Mouse (Mus musculus) layer of hippocampus, adult 2 months (tissue): ENCODE measurements around the gene Sel1l3. TPM values are rescaled to one million over a fixed set of nuclear protein-coding genes. Genes with fewer than 3 reads are reported as not detected.

ENCODE experiments used
- DNase-seq, 2 experiments: peaks; one replicate each; pipeline ENCODE4 v3.0.0; 2022; ENCODE audit warnings: low spot score in 2 of 2
- H3K27ac ChIP-seq: fragments of 200-600 bp; 2 replicates; pipeline ENCODE4 v1.8.1; 2022
- H3K4me3 ChIP-seq: fragments of 200-600 bp; 2 replicates; pipeline ENCODE4 v1.8.1; 2022; ENCODE audit warnings: mild to moderate bottlenecking
- CTCF ChIP-seq: fragments of 200-600 bp; conservative IDR thresholded peaks from 2 replicates; pipeline ENCODE4 v1.8.1; 2022; ENCODE audit warnings: antibody characterized with exemption, mild to moderate bottlenecking, moderate library complexity
- long read RNA-seq, 2 experiments: library from polyadenylated mRNA; stranded (forward); transcript quantifications; one replicate each; pipeline ENCODE4 v2.0.0; 2021; ENCODE audit warnings: borderline mapping rate in 2 of 2
- total RNA-seq, 2 experiments: library from RNA; stranded (reverse); gene quantifications; 2 replicates each; pipeline ENCODE4 v1.2.3; 2021

Gene Sel1l3
- 10 to 100 TPM; 38.3 to 40.7 TPM for total RNA-seq
- long read RNA-seq, experiment 1, full-length matches to known transcripts, result 19 of 27 reads
- long read RNA-seq, experiment 1, partial matches to known transcripts, result 5 of 27 reads
- long read RNA-seq, experiment 1, other reads (novel, unspliced or antisense), result 3 of 27 reads
- long read RNA-seq, experiment 2, full-length matches to known transcripts, result 31 of 40 reads
- long read RNA-seq, experiment 2, partial matches to known transcripts, result 6 of 40 reads
- long read RNA-seq, experiment 2, other reads (novel, unspliced or antisense), result 3 of 40 reads

DNA sequence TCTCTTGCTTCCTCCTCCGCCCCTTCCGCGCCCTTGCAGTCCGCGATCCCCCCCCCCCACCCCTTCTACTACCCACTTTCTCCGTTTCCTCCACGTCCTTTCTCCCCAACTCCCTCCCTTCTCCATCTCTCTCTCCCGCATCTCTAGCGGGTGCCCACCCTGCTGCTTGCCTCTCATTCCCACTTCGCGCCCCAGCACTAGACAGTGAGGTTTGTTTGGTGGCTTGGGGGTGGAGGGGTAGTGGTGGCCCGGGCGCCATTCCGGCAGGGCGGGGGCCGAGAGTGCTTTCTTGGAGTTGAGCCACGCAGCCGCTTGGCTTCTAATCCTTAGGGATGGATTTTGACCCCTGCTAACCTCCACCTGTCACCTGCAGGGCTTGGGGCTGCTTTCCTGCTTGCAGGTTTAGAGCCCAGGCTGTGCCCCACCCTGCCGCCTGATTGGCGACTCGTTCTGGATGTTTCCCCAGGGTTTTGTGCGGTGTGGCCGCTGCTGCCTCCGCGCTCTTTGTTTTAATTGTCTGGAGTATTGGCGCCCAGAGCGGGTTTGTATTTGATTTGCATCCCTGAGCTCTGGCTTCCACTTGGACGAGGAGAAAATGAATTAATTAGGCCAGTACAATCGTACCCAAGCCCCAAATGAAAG lies at the start of gene Sel1l3:
Gene Sel1l3 (minus strand): TSS at position 217 of the 642 bp plus-strand sequence.
- DNase-seq, result peak; percentile 21 to 37
- TF ChIP-seq CTCF, result no peak
- Histone ChIP-seq H3K27ac (peak within 1 kb of the TSS; percentile 92), H3K4me3 (peak within 1 kb of the TSS; percentile 86)

DNA sequence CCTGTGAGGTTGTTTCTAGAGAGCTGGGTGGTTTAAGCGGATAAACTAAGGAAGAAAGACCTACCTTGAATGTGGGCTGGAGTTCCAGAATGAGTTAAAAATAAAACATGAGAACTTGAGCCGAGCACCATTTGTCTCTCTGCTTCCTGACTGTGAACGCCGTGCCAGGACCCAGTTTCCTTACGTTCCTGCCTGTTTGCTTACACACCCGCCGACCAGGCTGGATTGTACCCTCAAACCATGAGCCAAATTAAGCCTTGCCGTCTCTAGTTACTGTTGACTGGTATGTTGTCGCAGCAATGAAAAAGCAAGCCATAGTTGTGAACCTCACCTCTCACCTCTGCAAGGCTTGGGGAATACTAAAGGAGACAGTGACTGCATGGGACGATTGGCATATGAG lies 48.3 kb upstream of the Sel1l3 start:
- no peak overlapping the region for H3K4me3 ChIP-seq
- no peak for DNase-seq
- H3K27ac ChIP-seq, result no peak overlapping the region
- no peak for TF ChIP-seq CTCF

DNA sequence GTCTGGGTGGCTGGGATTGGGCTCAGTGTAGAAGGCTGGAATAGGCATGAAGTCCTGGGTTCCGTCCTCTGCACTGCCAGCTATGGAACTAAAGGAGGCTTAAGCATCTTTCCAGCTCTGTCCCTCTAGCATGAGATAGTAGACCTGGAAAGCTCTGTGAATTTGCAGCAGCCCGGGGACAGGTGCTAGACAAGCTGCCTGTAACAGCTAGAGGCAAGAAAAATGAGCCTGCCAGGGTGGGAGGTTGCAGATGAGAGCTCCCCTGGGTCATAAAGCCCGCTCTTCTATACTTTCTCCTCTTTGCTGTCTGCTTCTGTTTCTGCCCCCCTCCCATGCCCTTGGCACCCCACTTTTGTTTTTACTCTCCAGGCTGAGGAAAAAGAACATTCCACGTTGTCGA lies 46.2 kb upstream of the Sel1l3 start:
- H3K4me3 ChIP-seq, result no peak overlapping the region
- DNase-seq, result no peak
- no peak for TF ChIP-seq CTCF
- no peak overlapping the region for H3K27ac ChIP-seq

DNA sequence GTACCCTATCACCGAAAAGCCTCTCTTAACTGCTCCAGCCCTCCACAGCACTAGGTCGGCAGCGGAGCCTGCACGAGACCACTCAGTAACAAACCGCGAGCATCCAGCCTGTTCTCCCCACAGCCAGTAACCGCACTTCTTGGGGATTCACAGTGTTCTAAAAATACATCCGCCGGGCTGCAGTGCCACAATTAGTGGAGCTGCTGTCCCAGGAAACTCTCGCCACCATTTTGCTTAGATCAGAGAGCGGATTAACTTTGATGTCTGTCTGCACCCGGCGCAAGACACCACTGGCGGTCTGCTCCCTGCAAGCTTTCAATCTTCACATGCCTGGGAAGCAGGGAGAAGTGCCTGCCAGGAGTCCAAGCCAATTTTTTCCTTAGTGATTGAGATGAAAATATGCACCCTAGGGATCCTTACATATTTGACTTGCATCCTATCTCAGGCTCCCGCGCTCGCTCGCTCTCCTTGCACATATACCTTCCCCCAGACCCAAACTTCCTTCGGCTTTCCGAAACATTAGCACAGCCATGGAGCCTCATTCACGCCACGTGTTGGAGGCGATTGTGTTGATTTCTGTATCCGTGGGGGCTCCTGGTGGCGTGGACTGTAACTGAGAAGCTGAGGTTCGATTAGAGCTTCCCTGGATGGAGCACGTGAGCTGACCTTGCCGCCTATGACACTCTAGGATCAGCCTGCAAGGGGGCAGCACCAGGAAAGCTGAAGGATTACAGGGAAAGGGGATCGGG lies 44.5 kb upstream of the Sel1l3 start:
- DNase-seq, result no peak
- peak overlapping the region; percentile 67 for H3K27ac ChIP-seq
- TF ChIP-seq CTCF, result peak; percentile 46
- peak overlapping the region; percentile 51 for H3K4me3 ChIP-seq

- no peak for TF ChIP-seq CTCF
- no peak for DNase-seq
- Histone ChIP-seq H3K27ac (no peak overlapping the region), H3K4me3 (no peak overlapping the region)
Observed at GRCm38 (mm10) chr5:53254821-53255220, 41.1 kb upstream of the Sel1l3 start.

DNA sequence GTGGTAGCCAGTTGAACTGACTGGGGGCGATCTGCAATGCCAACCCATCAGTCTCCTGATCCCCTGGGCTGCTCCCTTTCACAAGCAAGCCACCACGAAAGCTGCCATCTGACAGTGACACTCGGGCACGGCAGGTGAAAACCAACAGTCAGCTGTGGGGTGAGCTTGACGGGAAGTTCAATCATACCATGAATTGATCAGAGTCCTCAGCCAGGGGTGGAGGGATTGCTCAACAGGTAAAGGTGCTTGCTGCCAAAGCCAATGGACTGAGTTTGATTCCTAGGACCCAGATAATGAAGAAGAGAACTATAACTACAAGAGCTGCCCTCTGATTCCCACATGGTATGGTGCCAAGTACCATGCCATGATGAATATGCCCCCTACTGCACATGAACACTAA lies 40.4 kb upstream of the Sel1l3 start:
- no peak for DNase-seq
- no peak overlapping the region for H3K4me3 ChIP-seq
- TF ChIP-seq CTCF, result no peak
- no peak overlapping the region for H3K27ac ChIP-seq

DNA sequence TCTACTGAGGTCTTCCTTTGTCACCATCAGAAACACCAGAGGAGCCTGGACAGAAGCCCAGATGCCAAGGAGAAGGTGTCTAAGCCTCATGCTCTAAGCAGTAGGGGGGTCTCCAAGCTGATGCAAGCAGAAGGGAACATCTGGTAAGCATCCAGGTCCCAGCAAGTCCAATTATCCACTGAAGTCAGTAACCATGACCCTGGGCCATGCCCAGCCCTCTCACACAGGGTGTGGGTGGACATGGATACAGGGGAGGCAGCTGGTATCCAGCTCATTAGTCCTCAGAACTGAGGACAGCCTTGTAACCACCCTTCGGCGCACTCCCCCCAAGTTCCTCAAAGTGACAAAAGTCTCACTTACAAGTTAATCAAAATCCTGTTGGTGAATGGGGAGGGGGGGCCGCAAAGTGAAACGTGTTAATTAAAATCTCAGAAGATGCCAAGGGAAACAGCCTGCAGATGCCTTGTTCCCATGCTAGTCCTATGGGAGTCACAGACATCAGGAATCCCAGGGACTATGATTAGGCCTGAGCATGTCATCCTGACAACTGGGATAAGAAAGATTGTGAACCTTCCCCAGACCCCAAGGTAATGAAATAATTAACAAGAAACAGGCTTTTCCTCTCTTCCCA lies 35.8 kb upstream of the Sel1l3 start:
- H3K27ac ChIP-seq, result no peak overlapping the region
- H3K4me3 ChIP-seq, result no peak overlapping the region
- no peak for DNase-seq
- no peak for TF ChIP-seq CTCF

DNA sequence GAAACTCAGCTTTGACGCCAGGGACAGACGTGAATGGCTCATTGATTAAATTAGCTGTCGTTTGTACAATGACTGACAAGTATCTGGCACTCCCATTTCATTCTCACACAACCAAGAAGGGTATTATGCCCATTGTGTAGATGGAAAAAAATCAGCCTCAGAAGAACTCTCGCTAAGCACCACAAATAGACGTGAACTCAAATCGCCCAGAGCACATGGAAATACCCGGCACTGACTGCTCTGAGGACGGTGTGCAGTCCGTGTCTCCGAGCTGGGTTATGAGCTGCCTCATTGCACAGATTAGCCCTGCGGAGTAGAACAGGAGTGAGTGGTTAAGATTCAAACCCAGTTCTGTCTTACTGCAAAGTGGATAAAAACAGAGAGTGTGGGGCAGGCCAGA lies 34.8 kb upstream of the Sel1l3 start:
- H3K4me3 ChIP-seq, result no peak overlapping the region
- H3K27ac ChIP-seq, result no peak overlapping the region
- no peak for DNase-seq
- TF ChIP-seq CTCF, result no peak

- TF ChIP-seq CTCF, result no peak
- Histone ChIP-seq H3K4me3 (no peak overlapping the region), H3K27ac (peak overlapping the region; percentile 71; the same call in 1 of the 2 replicates)
- DNase-seq, result no peak
Observed at GRCm38 (mm10) chr5:53243933-53244332, 30.2 kb upstream of the Sel1l3 start.

DNA sequence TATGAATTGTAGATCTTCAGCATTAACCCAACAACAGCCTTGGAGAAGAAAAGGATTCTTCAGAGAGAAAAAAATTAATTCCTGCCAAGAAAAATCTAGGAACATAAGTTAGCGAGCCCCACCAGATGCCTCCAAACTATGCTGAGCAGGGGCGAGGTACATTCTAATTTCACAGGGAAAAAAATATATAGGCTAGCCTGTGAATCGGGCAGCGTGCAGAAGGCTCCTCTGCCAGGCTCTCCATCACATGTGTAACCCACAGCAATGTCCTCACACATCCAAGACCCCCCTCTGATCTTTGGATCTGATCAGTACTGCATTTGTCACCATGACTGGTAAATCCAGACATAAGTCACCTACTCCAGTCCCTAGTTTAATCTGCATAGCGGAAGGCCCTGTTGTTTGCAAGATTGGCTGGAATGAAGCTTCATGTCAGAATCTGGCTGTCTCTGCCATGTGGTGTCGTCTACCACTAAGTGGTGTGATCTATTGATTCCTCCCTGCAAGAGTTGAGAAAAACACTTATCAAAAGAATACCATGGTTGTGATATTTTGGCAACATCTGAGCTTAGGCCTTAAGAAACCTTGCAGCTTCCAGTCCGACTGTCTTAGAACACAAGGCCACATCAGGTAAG lies 29.3 kb upstream of the Sel1l3 start:
- DNase-seq, result peak; percentile 29 to 46
- Histone ChIP-seq H3K4me3 (no peak overlapping the region), H3K27ac (peak overlapping the region; percentile 71)
- TF ChIP-seq CTCF, result no peak

GRCm38 (mm10) chr5:53241963-53242362 lies 28.2 kb upstream of the Sel1l3 start:
- no peak overlapping the region for H3K27ac ChIP-seq
- no peak for TF ChIP-seq CTCF
- H3K4me3 ChIP-seq, result no peak overlapping the region
- DNase-seq, result no peak

- DNase-seq, result no peak
- TF ChIP-seq CTCF, result no peak
- no peak overlapping the region for H3K27ac ChIP-seq
- no peak overlapping the region for H3K4me3 ChIP-seq
Observed at GRCm38 (mm10) chr5:53241109-53241508, 27.4 kb upstream of the Sel1l3 start.
